Mouse (Mus musculus) lung, adult 2 months (tissue): ENCODE results near the gene Dupd1. TPM values are rescaled to one million over a fixed set of nuclear protein-coding genes. Genes with fewer than 3 reads are reported as not detected.

Experiments
- DNase-seq: peaks from one replicate; pipeline ENCODE4 v3.0.0; 2022
- H3K4me1 ChIP-seq: fragments of 200-500 bp; 2 replicates; pipeline ENCODE4 v1.6.1; 2011; ENCODE audit warnings: low read length; ENCODE audit not compliant: control insufficient read depth, insufficient read depth
- H3K4me3 ChIP-seq: fragments of 200-500 bp; replicated peaks from 2 replicates; pipeline ENCODE3; 2011; ENCODE audit warnings: low read depth, mild to moderate bottlenecking, control low read depth, low read length; ENCODE audit errors: extremely low read depth
- CTCF ChIP-seq: fragments of 200-500 bp; IDR thresholded peaks from 2 replicates; pipeline ENCODE4 v1.5.1; 2011; ENCODE audit warnings: mild to moderate bottlenecking, low read length, control low read depth; ENCODE audit not compliant: insufficient read depth
- POLR2A ChIP-seq: fragments of 200-500 bp; IDR thresholded peaks from 2 replicates; pipeline ENCODE4 v1.6.1; 2011; ENCODE audit warnings: low read depth, mild to moderate bottlenecking, control low read depth, low read length, borderline replicate concordance; ENCODE audit errors: extremely low read depth
- WGBS: fragments of 180-500 bp; shearing (Covaris S2); methylation state at CpG from one replicate; pipeline ENCODE4 v1.1.7; 2018; 5-methylcytosine and 5-hydroxymethylcytosine counted together
- polyA plus RNA-seq: library from polyadenylated mRNA; depleted of rRNA; stranded (reverse); fragments of >200 nt; gene quantifications from 2 replicates; pipeline ENCODE4 v1.2.3, GENCODE M21; 2012; rRNA removed

Gene Dupd1
- polyA plus RNA-seq, 1 experiment = 1.6 TPM

GRCm38 (mm10) chr14:21659652-21660051 lies 54.7 kb downstream of the Dupd1 start:
- Histone ChIP-seq H3K4me1 (no peaks in the 10 kb centered on the region), H3K4me3 (no peak overlapping the region)
- DNase-seq = peak; percentile 54
- WGBS = 26% methylated on average over 5 of the region's 5 CpGs
- TF ChIP-seq POLR2A (no peak), CTCF (peak; percentile 87)

GRCm38 (mm10) chr14:21659155-21659554 lies 55.2 kb downstream of the Dupd1 start:
- WGBS = 57% methylated on average over 13 of the region's 13 CpGs
- no peak for DNase-seq
- no peak overlapping the region for H3K4me3 ChIP-seq
- TF ChIP-seq POLR2A (no peak), CTCF (no peak)
- H3K4me1 ChIP-seq = no peaks in the 10 kb centered on the region

- peak; percentile 22 for DNase-seq
- Histone ChIP-seq H3K4me1 (no peaks in the 10 kb centered on the region), H3K4me3 (no peak overlapping the region)
- WGBS = 33% methylated on average over 2 of the region's 2 CpGs
- no peak for TF ChIP-seq POLR2A
Measured at GRCm38 (mm10) chr14:21653813-21654212, 60.6 kb downstream of the Dupd1 start.

GRCm38 (mm10) chr14:21640806-21641435 lies 73.5 kb downstream of the Dupd1 start:
- Histone ChIP-seq H3K4me1 (no peaks in the 10 kb centered on the region), H3K4me3 (no peak overlapping the region)
- DNase-seq = no peak
- no peak for TF ChIP-seq CTCF
- 69% methylated on average over 4 of the region's 4 CpGs for WGBS

GRCm38 (mm10) chr14:21636548-21636947 lies 77.8 kb downstream of the Dupd1 start:
- 79% methylated on average over 6 of the region's 6 CpGs for WGBS
- no peak overlapping the region for H3K4me3 ChIP-seq

GRCm38 (mm10) chr14:21631665-21632200 lies 82.6 kb downstream of the Dupd1 start:
- no peak for TF ChIP-seq CTCF
- TF ChIP-seq POLR2A = no peak
- Histone ChIP-seq H3K4me1 (no peaks in the 10 kb centered on the region), H3K4me3 (no peak overlapping the region)
- 81% methylated on average over 5 of the region's 5 CpGs for WGBS
- no peak for DNase-seq

More at GRCm38 (mm10) chr14:21636548-21636947, 77.8 kb downstream of the Dupd1 start:
- TF ChIP-seq POLR2A (no peak), CTCF (no peak)
- no peaks in the 10 kb centered on the region for H3K4me1 ChIP-seq
- no peak for DNase-seq

Other genes starting within 250 kb of the Dupd1 start
- gene Kat6b, start 233.1 kb downstream of the Dupd1 start, polyA plus RNA-seq = 9.5 and 11.5 TPM in 2 replicates
- 12.1 and 13.3 TPM in 2 replicates for gene Samd8, start 36.0 kb upstream of the Dupd1 start, polyA plus RNA-seq
- 0.52 and 6.7 TPM in 2 replicates for gene Dusp13, start 36.6 kb upstream of the Dupd1 start, polyA plus RNA-seq
- 95.7 and 96.6 TPM in 2 replicates for gene Vdac2, start 110.7 kb upstream of the Dupd1 start, polyA plus RNA-seq
- 12.7 and 13.9 TPM in 2 replicates for gene Comtd1, start 134.4 kb upstream of the Dupd1 start, polyA plus RNA-seq